Mouse (Mus musculus) thymus, postnatal 10 days (tissue): ENCODE results near the gene Ephb4.

Experiments used
- DNase-seq, 2 experiments: peaks; one replicate each; pipeline ENCODE4 v3.0.0; 2021; ENCODE audit warnings: low spot score in 2 of 2

Ephb4 gene

GRCm38 (mm10) chr5:137369665-137370064, 19.8 kb downstream of the Ephb4 start:
- no peak for DNase-seq

DNA sequence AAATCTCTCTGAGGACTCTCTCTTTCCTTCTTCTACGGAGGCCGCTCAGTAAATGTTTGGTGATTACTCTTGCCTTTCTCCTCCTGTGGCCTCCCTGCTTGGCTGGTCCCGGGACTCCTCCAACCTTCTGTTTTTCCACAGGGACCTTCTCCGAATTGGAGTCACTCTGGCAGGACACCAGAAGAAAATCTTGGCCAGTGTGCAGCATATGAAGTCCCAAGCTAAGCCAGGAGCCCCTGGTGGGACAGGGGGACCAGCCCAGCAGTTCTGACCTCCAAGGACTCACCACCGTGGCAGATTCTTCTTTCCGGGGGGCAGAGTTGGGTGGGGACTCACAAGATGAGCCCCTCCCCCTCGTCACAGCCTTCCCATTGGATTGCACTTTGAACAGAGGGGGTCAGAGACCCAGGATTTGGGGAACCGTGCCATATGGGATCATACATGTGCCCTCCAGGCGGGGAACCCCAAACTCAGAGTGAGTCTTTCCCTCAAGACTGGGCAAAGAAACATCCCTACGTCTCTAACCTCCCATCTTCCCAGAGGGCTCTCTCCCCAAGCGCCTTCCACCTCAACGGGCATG, 23.6 kb downstream of the Ephb4 start:
- no peak for DNase-seq

DNA sequence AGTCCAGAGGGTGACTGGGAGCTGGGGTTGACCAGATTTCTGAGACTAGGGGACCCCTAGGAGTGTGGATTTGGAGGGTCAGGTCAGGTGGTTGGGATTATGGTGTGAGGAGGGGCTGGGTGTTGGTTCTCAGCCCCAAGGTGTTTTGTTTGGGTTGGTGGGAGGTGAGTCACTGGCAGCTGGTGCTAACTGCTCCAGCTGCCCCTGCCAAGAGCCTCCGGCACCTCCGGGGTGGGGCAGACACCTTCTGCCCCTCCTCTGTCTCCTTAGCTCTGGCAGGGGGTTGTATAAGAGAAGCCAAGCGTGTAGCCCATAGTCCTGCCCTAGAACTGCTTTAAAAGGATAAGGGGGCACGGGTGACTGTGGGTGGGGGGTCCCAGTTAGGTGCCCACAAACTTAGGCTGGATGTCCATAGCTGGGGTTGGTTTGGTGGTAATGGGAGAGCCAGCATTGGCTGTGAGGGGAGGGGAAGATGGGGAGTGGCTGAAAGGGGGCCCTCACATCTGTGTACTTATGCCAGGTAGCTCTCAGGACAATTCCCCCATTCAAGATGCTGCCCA, 24.7 kb downstream of the Ephb4 start:
- no peak for DNase-seq

DNA sequence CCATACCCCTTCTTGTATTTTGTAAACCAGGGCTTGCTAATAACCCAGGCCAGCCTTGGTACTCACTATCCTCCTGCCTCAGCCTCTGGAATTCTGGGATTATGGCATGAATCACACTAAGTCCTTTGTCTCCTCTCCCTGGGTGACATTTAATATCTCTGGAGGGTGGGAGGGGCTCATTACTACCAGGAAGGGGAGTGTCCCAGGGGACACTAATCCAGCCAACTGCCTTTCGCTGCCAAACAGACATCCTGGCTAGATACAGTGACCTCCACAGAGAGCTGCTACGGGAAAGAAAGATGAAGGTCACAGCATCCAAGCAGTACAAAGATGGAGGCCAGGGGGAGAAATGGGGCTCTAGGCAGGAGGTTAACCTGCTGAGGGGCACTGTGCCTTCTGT, 25.7 kb downstream of the Ephb4 start:
- DNase-seq = no peak

- no peak for DNase-seq
Observed at GRCm38 (mm10) chr5:137376198-137376597, 26.3 kb downstream of the Ephb4 start.

GRCm38 (mm10) chr5:137376722-137377121, 26.8 kb downstream of the Ephb4 start:
- no peak for DNase-seq

GRCm38 (mm10) chr5:137377176-137377575, 27.3 kb downstream of the Ephb4 start:
- no peak for DNase-seq

DNA sequence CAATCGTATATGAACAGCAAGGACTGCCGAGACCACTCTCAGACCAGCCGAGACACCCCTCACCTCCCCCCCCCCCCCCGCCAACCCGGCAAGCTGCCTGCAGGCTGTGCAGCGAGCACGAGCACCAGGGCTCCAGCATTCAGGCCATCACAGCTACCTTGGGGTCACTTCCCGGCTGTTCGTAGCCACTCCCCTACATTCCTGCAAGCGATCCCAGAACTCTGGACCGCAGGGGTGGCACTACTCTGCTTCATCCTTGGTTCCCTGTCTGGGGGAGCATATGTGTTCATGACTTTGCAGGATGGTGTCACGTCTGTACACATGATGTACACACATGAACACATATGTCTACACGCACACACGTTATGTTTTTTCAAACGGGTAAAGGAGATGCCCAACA, 27.7 kb downstream of the Ephb4 start:
- DNase-seq = no peak

DNA sequence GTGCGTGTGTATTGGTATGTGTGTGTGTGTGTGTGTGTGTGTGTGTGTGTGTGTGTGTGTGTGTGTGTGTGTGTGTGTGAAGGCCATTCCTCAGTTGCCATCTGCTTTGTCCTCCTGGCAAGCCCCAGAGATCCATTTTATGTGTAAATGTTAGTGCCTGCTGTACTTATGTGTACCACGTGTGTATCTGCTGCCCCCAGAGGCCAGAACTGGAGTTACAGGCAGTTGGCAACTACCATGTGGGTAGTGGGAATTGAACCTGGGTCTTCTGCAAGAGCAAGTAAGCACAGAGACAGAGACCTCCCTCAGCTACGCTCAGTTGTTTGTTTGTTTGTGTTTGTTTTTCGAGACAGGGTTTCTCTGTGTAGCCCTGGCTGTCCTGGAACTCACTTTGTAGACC, 31.2 kb downstream of the Ephb4 start:
- DNase-seq = peak; percentile 42 to 70

DNA sequence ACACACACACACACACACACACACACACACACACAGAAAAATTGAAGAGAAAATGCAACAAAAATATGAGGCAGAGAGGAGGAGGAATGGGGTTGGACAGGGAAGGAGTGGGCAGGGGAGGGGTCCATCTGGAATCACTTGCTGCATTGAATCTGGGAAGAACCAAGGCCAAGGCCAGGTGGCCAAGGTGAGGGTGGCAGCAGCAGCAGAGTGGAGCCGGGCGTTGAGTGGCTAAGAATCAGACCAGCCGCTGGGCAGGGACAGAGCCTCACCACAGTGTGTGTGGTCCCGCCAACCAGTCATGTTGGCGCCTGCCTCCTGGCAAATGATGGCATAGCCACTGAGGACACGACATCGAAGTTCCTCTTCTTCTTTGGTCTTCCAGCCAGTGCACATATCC, 33.5 kb downstream of the Ephb4 start:
- no peak for DNase-seq

DNA sequence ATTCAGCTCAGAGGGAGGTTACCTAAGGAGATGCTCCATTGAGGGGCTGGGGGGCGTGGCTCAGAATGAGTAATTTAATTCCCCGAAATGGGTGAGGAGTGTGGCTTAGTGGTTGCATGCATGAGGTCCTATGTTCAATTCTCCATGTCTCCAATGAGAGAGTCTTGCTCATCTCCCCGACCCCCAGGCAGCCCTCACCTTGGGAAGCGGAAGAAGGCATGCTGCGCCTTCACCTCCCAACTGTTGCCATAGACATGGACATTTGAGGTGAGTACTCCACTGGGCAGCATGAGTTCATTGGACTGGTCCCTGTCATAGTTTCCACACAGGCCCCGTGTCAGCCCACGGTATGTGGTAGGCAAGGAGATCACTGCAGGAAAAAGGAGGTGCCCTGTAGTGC, 36.8 kb downstream of the Ephb4 start:
- no peak for DNase-seq

- no peak for DNase-seq
Observed at GRCm38 (mm10) chr5:137391641-137392040, 41.7 kb downstream of the Ephb4 start.

DNA sequence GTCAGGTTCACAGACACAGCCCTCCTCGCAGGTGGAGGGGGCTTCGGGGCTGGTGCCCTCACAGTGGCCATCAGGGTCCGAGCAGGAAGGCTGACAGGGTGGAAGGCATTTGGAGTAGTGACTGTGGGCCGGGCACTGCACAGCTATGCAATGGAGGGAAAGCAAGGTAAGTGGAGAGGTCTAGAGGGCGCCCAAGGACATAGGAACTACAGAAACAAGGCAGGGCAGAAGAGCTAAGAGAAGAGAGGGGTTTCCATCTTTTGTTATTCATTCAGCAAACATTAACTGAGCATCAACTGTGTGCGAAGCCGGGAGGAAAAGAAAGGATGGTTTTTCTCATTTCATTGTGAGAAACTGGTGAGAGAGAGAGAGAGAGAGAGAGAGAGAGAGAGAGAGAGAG, 44.5 kb downstream of the Ephb4 start:
- DNase-seq = no peak

DNA sequence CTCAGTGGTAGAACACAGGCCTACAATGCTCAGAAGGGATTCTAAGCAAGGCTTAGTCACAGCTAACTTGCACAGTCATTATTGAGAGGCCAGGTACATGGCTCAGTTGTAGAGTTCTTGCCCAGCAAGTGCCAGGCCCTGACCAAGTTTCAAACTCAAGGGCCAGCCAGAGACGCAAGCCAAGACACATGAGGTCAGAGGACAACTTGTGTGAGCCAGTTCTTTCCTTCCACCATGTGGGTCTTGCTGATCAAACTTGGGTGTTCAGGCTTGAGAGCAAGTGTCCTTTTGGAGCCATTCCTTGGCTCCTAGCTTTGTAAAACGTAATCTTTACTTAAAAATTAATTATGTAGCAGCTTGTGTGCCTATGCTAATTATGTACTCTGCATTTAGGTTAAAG, 54.2 kb downstream of the Ephb4 start:
- DNase-seq = no peak

DNA sequence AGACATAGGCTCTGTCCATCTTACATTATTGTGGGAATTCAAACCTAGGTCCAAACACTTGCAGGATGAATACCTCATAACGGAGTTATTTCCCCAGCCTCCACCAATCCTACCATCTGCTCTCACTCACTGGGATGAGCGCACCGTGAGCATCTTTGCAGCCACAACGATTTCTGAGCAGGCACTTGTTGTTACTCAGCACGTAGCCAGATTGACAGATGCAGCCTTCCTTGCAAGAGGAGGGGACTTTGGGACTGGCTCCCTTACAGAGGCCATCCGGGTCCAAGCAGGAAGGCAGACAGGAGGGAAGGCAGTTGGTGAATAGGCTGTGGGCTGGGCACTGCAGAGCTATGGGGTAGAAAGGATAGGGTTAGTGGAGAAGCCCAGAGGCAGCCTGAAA, 59.5 kb downstream of the Ephb4 start:
- no peak for DNase-seq

DNA sequence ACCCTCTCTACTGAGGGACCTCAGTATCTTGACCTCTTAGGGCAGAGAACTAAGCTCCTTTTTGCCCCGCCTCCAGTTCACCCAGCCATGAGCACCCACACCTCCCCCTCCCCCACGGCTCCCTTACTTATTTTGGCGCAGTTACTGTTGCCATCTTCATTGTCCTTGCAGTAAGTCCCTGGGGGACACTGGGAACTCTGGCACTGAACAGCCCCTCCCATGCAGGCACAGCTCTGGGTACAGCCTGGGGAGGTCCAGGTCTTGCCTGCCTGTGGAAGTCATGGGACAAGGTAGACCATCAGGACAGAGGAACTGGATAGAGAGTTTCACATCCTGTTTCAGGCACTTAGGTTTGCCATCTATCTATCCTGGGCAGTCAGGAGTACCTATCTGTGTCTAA, 60.2 kb downstream of the Ephb4 start:
- DNase-seq = no peak

GRCm38 (mm10) chr5:137410549-137410948, 60.6 kb downstream of the Ephb4 start:
- no peak for DNase-seq

DNA sequence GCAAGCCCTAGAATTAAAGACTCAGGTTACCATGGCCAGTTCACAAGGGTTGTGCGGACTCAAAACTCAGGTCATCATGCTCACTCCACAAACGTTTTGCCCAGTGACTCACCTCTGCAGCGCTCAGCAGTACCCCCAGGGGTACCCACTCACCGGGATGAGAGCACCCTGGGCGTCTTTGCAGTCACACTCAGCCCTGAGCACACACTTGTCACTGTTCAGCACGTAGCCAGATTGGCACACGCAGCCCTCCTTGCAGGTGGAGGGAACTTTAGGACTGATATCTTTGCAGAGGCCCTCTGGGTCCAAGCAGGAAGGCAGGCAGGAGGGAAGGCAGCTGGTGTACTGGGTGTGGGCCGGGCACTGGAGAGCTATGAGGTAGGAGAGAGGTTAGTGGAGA, 61.3 kb downstream of the Ephb4 start:
- DNase-seq = no peak

GRCm38 (mm10) chr5:137414253-137414652, 64.3 kb downstream of the Ephb4 start:
- no peak for DNase-seq

DNA sequence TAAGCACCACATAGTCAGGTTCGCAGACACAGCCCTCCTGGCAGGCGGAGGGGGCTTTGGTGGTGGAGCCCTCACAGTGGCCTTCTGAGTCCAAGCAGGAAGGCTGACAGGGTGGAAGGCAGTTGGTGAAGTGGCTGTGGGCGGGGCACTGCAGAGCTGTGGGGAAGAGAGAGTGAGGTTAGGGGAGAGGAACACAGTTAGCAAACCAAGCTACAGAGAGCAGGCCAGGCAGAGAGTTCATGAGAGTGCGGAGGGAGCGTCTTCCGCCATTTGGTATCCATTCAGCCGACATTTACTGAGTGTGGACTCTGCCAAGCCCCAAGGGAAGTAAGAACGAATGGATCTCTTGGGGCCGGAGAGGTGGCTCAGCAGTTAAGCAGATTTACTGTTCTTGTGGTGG, 69.2 kb downstream of the Ephb4 start:
- DNase-seq = no peak

DNA sequence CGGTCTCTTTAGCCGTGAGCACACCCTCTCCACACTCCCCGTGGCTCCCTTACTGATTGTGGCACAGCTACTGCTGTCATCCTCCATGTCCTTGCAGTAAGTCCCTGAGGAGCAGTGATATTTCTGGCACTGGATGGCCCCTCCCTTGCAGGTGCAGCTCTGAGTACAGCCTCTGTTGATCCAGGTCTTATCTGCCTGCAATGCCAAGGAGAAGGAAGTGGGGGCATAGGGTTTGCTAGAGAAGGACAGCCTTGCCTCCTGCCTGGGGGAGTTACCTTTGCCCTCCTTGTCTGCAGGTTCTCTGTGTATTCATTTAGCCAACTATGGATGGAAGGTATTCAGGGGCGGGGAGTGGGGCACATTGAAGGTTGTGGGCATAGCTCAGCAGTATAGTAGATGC, 69.9 kb downstream of the Ephb4 start:
- DNase-seq = no peak

- DNase-seq = peak in 1 of 2 experiments; percentile 11
Observed at GRCm38 (mm10) chr5:137425648-137426047, 75.7 kb downstream of the Ephb4 start.
